Mouse (Mus musculus): ENCODE measurements around the gene Pnmal2.
A peak's percentile ranks its signal among the peaks of the same experiment; 100 is the strongest.

Pnmal2 gene

DNA sequence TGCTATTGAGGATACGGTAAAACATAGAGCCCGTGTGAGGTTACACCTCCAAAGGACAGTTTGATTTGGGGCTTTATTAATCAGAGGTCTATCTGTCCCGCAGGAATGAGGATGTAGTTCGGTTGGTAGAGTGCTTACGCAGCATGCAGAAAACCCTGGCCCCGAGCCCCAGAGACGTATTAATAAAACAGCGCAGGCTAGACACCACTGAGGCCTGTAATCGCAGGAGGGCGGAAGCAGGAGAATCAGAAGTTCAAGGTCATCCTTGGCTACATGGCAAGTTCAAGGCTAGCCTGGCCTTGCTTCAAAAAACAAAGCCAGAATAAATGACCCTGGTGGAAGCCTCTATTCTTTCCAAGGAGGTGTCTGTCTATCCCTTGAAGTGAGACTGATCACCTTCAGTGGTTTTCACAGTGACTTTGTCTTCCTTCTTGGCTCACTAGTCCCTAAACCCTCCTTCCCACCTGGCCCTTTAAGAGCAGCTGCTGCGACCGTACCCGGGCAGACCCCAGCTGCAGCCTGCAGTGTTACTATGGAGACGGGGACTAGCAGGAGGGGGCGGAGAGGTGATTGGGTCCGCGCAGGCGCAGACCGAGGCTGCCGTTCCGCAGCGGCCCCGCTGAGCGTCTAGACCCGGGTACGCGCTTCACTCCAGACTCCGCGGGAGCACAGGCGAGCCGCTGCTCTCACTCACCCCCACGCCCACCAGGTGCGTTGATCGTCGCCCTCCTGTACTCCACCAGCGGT is at the start of gene Pnmal2:
Pnmal2 (plus strand) TSS at position 622 of the 747 bp plus-strand sequence.
- DNase-seq (ENCODE audit: low read depth, low spot score) = peak; percentile 94

DNA sequence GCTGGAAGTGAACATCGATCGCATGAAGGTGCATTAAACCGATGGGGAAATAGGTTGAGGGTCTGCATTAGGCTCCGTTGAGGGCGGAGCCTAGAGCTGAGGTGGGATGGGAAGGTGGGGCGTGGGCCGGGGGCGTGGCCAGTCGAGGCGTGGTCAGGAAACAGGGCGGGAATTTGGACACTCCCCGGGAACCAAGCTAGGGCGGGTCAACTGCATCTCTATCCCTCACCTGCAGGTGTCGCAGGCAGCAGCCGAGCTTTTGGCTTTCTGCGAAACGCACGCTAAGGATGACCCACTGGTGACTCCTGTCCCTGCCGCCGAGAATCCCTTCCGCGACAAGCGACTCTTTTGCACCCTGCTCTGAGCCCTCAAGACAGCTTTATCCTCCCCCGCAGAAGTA is 49.5 kb upstream of the Pnmal2 start:
- peak; percentile 89 for DNase-seq (ENCODE audit: low read depth, low spot score)

DNA sequence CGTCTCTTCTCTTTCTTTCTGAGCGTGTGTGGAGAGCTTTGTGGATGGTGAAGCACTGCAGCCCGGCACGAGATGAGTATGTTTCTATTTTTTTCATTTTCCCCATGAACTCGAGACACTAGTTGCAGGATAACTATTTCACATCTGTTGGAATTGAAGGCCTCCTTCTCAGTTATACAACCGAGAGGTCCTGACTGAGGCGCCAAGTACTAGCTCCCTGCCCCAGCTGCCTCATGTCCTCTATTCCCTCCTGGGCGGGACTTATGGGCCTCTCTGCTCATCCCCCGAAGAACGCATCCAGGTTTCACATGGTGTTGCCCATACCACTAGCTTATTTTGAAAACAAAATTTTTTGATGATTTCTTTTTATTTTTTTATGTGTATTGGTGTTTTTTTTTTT is 49.0 kb upstream of the Pnmal2 start:
- no peak for DNase-seq (ENCODE audit: low read depth, low spot score)

DNA sequence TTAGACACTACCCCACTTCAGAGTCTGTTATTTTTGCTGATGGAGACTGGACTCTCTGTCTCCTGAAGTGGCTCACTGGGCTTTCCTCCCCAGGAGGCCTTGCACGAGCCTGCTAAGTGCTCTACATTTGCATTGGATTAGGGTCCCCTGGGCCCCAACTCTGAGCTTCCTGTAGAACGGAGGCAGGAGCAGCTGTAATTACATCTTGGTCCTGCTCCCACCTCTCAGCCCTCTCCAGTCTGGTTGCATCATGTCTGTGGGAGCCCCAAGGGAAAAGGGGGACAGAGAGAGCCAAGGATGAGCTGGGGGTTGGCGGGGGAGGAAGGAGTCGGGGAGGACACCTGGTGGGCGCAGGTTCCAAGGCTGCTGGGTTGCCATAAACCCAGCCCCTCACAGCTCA is 44.0 kb upstream of the Pnmal2 start:
- no peak for DNase-seq (ENCODE audit: low read depth, low spot score)

DNA sequence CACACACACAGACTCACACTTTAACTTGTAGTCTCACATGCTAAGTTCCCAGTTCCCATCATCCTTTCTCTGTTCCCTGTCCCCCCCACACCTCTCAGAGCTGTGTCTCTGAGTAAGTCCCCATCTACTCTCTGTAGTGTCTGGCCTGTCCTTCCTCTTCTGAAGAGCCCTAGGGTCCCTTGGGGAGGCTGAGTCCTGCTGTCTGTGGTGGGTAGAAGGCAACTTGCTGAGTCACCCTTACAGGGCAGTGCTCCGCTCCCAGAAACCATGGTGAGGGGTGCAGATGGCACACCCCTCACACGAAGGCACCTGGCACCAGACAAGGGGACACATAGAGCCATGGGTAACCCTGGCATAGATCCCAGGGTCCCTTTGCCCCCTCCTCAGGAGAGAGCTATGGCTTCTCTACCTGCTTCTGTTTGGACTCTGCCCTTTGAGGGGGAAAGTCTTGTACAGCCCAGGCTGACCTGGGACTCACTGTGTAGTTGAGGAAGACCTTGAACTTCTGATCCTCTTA is 41.0 kb upstream of the Pnmal2 start:
- DNase-seq (ENCODE audit: low read depth, low spot score) = no peak

DNA sequence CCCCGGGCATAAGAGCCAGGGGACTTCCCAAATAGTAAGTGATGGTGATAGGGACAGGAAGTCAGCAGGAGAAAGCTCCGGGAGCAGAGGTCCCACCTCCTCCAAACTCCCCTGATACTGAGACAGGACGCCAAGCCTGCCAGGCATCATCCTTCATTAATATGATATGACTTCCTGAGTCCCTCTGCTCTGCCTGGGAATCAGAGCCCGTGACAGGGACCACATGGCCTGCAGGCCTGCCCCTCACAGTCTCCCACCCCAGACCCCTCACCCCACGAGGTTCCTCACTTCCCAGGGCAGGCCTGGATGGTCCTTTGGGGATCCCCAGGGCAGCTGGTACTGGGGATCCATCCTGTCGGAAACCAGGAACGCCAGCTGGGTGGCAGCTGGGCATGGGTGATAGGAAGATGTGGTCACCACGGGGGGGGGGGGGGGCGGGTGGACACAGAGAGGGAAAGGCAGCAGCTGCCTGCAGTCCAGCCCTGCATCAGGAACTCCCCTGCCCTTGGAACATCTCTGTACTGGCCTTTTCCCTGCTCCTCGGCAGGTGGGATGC is 40.3 kb upstream of the Pnmal2 start:
- no peak for DNase-seq (ENCODE audit: low read depth, low spot score)

DNA sequence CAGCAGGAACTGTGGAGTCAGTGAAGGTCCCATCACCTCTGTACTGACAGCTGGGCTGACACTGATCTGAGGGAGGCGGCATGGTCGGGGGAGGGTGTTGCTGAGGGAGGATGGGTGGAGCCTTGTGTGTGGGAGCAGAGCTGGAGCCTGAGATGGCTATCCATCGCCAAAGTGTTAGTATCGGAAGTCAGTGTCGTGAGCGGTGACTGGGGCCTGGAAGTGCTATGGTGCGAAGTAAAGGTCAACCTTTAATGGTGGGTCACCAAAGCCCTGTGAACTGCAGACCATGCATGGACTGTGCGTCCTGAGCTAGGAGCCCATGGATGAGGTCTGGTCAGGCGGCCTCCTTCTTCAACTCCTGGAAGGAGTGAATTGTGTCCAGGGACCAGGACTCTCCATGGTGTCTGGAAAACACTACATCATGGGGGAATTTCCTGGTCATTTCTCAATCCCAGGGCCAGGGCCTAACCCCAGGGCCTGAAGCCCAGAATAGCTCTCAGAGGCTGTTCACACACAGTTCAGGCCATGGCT is 38.9 kb upstream of the Pnmal2 start:
- no peak for DNase-seq (ENCODE audit: low read depth, low spot score)

DNA sequence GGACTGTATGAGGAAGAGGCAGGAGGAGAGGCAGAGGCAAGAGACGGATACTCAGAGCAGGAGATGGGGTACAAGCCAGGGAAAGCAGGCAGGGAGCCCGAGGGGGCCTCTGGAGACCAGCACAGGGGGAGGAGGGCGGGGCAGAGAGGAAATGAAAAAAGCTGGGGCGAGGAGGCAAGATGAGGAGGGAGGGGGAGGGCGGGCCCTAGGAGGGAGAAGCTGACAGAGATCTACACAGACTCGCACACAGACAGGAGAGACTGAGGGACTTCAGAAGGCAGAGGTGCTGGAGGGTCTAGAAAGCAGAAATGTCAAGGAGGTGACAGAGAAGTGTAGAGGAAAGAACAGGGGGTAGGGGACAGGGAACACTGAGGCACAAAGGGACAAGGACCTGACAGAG is 38.2 kb upstream of the Pnmal2 start, which contains the start of gene Ptgir:
Ptgir (plus strand) TSS at position 210 of the 400 bp plus-strand sequence.
- no peak for DNase-seq (ENCODE audit: low read depth, low spot score)

DNA sequence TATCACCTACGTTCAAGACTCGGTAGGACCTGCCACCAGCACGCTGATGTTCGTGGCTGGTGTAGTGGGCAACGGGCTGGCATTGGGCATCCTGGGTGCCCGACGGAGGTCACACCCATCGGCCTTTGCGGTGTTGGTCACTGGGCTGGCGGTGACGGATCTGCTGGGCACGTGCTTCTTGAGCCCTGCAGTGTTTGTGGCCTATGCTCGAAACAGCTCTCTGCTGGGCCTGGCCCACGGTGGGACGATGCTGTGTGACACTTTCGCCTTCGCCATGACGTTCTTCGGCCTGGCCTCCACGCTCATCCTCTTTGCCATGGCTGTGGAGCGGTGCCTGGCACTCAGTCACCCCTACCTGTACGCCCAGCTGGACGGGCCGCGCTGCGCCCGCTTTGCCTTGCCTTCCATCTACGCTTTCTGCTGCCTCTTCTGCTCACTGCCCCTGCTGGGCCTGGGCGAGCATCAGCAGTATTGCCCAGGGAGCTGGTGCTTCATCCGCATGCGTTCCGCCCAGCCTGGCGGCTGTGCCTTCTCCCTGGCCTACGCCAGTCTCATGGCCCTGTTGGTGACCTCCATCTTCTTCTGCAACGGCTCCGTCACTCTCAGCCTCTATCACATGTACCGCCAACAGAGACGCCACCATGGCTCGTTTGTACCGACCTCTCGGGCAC is 37.5 kb upstream of the Pnmal2 start:
- no peak for DNase-seq (ENCODE audit: low read depth, low spot score)

DNA sequence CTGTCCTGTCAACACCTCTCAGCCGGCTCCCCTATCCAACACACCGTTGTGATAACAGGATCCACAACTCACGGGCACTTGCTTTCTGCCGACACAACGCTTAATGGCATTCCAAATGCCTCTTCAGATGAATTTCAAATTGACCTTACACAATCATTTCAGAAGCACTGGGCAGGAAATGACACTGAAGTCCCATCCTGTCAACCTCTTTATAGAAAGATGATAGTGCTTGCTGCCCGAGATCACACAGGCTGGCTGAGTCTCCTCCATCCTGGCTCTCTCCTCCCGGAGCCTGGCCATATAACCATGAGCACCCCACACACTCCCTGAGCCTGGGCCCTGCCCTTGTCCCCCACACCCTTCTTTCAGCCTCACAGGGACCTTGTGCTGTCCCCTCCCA is 36.6 kb upstream of the Pnmal2 start:
- DNase-seq (ENCODE audit: low read depth, low spot score) = no peak

DNA sequence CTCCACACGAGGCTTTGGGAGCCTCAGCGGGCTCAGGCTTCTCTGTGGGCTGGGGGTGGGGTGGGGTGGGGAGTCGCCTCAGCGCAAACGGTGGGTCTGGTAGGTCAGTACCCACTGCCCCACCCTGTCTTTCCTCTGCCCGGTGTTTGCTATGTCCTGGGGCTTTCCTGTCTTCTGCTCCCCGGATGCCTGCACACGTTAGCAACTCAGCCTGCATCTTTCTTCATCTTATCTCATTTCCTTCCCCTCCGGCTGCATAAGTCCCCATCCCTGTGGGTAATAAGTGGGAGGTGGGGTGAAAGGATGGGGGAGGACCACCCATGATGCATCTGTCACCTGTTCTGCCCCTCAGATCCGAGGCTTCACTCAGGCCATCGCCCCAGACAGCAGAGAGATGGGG is 36.1 kb upstream of the Pnmal2 start:
- no peak for DNase-seq (ENCODE audit: low read depth, low spot score)

DNA sequence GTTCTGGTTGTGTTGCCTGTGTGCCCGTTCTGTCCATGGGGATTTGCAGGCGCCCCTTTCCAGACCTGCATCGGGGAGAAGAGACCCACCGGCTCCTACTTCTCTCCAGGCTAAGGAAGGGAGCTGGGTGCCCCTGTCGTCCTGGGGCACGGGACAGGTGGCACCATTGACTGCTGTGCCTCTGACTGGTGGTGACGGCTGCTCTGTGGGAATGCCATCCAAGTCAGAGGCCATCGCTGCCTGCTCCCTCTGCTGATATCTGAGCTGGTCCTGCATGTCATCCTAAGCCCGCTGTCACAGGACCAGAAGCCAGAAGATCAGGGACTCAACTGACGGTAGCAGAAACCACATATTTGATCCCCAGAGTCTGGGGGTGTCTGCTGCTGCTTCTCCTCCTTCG is 35.6 kb upstream of the Pnmal2 start:
- no peak for DNase-seq (ENCODE audit: low read depth, low spot score)

DNA sequence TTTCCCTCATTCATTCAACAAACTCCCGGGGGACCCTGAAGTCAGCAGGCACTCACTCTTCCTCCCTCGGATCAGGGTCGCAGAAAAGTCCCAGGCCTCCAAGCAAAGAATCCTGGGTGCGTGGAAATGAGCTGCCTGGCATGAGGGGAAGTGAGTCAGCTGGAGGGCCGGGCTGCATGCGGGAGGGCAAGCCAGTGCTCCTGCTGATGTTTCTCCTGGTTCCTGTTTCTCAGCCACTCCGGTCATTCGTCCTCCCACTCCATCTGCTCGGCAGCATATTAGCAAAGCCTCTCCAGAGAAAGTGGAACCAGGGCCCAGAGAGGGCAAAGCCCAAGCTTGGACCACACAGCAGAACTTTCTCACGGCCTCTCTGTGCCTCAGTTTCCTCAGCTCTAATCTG is 34.6 kb upstream of the Pnmal2 start:
- no peak for DNase-seq (ENCODE audit: low read depth, low spot score)

DNA sequence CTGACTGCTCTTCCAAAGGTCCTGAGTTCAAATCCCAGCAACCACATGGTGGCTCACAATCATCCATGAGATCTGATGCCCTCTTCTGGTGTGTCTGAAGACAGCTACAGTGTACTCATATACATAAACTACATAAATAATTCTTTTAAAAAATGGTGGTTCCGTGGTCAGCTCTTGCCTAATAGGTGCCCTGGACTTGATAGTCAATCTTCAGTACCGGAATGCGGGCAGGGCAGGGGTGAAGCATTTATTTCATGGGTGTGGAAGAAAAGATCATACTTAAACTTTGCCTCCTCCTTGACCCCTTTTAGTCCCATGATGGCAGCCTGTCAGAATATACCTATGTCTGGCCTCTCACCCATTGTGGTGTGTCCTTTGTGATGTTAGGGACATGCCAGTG is 32.6 kb upstream of the Pnmal2 start:
- no peak for DNase-seq (ENCODE audit: low read depth, low spot score)

DNA sequence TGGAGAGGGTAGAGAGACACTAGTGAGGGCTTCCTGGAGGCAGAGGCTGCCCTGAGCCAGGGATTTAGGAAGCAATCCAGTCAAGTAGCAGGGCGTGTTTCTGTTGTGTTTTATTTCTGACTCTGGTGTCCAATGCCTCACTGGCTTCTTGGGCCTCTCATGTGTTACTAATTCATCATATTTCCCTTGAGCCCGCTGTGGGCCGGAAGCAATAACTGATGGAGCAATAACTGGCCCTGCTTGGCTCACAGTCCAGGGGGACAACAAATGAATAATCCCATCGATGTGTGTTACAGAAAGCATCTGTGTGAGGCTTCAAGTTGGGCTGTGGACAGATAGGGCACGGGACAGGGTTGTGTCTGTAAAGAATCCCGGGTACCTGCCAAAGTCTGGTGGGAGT is 32.1 kb upstream of the Pnmal2 start:
- no peak for DNase-seq (ENCODE audit: low read depth, low spot score)

DNA sequence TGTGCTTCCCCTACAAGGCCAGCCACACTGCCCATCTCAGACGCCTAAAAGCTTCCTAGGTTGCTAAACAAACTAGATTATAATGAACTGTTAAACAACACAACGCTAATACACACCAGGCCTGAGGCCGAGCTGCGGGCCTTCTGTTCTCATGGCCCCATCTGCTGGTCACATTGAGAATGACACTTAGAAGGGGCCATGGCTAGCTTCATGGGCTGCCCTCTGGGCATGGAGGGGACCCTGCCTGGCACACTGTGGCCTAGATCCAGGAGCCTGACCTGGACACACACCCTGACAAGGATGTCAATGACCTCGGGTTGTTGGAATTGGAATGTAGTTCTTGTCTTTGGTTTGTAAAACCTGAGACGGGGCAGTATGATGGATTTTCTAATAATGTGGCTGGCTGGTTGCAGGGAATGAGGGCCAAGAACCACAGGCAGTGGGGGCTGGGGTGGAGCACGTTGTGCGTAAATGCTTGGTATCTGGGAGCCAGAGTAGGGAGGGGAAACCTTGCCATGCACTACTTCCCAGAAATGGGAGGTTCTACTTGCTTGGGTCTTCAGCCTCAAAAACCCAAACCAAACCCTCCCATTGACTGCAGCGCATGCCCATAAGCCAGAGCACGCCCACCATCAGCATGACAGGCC is 30.6 kb upstream of the Pnmal2 start:
- peak; percentile 80 for DNase-seq (ENCODE audit: low read depth, low spot score)

DNA sequence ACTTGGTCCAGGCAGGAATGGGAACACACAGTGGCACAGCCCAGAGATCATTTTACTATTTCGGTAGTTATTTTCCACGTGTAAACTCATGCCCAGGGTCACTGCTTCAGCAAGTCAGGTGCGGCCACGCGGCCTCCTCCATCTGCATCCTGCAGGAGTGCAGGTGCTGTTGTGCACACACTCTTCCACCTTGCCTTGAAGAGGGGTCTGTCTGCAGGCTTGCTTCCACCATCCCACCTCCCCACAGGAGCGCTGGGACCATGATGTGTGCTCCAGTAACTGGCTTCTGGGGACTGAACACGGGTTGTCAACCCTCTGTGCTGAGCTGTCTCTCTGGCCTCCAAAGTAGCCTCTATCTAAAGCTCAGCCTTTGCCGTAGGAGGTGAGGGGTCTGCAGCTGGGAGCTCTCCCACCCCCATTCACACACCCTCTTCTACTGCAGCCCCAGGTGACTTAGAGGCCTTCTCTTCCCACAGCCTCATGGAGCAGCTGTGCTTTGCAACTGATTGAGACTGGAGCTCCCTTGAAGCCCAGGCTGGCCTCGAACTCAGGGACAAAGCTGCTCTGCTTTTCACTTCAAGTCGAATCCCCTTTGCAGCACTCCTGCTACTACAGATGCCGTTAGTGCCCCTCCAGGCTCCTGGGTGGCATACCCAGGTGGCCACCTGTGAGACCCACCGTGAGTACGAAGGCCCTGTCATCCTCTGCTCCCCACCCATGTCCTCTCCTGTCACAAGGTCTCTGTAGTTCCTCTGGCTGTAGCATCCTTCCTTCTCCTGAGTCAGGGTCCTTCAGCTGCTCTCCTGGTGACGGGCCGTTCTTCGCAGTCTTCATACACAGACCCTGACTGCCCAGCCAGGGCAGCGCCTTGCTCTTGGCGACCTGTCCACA is 29.8 kb upstream of the Pnmal2 start:
- DNase-seq (ENCODE audit: low read depth, low spot score) = no peak

DNA sequence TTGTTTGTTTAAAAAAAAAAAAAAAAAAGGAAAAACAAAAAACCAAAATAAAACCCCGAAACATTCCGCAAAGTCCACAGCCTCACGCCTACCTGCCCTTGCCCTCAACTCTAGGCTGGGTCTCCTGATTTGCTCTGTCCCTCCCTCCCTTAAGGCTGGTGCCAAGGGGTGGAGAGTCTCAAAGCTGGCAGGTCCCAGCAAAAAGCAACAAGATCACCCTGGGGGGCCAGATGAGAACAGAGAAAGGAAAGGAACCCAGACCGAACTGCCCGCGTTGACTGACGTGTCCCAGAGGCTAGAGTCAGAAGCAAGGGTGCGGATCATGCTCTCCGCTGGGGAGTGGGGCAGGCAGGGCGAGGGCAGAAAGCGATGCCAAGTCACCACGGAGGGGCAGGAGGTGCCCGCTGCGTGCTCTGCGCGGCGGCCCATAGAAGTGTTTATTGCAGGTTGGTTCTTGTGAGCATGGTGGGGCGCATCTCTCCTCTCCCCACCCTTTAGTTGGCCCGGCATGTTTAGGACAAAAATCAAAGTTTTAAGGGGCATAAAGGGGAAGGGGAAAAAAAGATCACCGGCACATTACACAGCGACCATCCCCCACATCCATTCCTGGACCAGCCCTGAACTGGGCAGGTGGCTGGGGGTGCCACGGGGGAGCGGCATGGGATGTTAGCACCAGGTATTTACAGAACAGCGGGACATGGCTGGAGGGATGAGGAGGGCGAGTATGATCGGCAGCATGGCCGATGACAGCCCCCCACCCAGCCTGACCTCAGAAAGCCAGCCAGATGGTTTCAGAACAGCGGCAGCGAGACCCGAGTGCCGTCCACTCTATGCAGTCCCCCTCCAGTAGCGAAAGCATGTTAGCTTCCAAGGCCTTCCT is 28.8 kb upstream of the Pnmal2 start:
- DNase-seq (ENCODE audit: low read depth, low spot score) = no peak

DNA sequence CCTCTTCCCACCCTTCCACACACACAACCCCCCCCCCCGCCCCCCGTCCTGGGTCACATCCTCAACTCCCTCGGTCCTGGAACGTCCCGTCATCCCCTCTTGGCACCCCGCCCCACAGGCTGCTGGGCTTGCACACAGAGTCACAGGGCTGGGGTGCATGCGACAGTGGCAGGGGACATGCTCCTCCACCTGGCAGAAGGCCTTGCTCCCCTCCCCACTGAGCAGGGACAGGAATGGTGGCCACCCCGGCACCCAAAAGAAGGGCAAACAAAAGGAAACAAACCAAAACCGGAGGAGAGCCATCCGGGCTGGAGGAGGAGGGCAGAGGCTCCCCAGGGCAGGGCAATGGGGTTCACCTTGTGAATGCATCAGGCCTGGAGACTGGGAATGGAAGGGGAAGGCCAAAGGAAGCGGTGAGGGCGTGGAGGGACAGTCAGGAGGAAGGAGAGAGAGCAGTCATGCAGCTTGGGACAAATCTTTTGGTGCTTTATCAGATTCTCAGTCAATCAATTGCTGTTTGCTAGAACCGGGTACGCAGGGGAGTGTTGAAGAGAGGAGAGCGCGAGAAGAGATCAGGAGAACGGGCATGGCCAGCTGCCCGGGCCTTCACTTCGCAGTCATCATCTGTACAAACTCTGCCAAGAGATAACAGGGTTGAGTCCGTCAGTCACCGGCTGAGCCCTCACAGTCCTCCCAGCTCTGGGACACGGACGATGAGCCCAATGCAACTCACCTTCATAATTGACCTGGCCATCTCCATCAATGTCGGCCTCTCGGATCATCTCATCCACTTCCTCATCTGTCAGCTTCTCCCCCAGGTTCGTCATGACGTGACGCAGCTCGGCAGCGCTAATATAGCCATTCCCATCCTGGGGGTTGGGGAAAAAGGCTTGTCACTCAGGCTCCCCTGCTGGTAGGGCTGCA is 27.9 kb upstream of the Pnmal2 start:
- no peak for DNase-seq (ENCODE audit: low read depth, low spot score)
